Mouse (Mus musculus): ENCODE measurements at regions not wholly inside any gene's neighbourhood (a gene's known extent, or its start where the extent isn't known, plus 50 kb on each side); places are given as distances from the start of the nearest gene placed in this dataset.

DNA sequence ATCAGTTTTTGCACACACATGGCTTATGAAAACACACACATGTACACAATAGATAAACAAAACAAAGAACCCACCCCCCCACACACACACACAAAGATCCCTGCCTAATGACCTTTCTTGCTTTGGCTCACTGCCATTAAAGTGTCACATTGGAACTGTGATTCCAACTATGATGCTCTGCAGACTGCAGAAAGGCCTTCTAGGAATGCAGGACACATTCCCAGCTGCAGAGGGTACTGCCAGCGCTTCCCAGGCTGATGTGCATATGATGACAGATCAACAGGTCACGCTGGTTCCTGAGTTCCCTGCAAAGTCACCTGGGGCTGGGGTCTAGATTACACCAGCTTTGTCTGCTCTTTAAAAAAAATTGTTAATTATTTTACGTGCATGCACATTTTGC, 68.1 kb upstream of the Ppm1j start:
- no peaks in the 10 kb centered on the region for H3K79me2 ChIP-seq (ENCODE audit: control insufficient read depth, insufficient read depth)
- H3K79me3 ChIP-seq (ENCODE audit: low read depth): no peaks in the 10 kb centered on the region
- no peak overlapping the region for H3K4me3 ChIP-seq (ENCODE audit: insufficient read depth, poor library complexity, severe bottlenecking)
- H3ac ChIP-seq (ENCODE audit: control insufficient read depth, insufficient read length, low read depth): no peak overlapping the region
- no peaks in the 10 kb centered on the region for H3K36me3 ChIP-seq (ENCODE audit: control insufficient read depth, insufficient read depth)
- peaks cover 6% of the 10 kb centered on the region for H3K27me3 ChIP-seq (ENCODE audit: control insufficient read depth, insufficient read depth, insufficient read length)
- TF ChIP-seq MYOD1 (IDR thresholded peaks at IDR 0.05; ENCODE audit: control insufficient read depth, insufficient read length, low read depth): no peak
- no peak for TF ChIP-seq MYOG (IDR thresholded peaks at IDR 0.05; ENCODE audit: control insufficient read depth, extremely low read depth, insufficient read length)

DNA sequence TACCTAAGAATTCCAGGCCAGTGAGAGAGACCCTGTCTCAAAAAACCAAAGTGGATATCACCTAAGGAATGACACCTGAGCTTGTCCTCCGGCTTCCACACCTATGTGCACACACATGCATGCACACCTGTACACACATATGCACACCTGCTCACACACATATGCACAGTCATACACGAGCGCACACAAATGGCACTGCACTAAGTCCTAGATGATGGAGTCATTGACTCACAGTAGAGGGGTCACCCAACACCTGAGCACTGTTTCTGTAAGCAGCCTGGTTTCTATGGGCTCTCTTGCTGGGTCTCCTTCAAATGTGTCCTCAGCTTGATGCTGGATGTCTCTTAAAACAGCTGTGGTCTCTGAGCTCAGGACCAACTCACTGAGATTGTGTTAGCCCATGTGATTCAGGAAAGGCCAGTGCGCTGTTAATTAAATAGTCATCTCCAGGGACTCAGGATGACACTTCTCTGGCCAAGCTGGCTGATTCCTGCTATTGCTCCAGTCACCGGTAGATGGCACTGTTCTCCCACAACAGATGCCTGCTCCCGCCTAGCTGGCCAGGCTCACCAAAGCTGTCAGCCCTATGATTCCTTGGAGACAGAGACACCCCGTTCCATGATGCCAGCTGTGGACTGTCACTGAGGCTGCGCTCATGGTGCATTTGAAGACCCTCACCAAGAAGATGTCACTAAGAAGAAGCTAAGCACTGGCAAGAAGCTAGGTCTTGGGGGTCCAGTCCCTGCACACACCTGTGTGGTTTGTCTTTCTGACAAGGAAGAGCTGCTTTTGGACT, 66.8 kb upstream of the Ppm1j start:
- Histone ChIP-seq H3K36me3 (ENCODE audit: control insufficient read depth, insufficient read depth) (no peaks in the 10 kb centered on the region), H3K4me3 (ENCODE audit: insufficient read depth, poor library complexity, severe bottlenecking) (no peak overlapping the region), H3K79me2 (ENCODE audit: control insufficient read depth, insufficient read depth) (no peaks in the 10 kb centered on the region), H3K27me3 (ENCODE audit: control insufficient read depth, insufficient read depth, insufficient read length) (peaks cover 6% of the 10 kb centered on the region), H3ac (ENCODE audit: control insufficient read depth, insufficient read length, low read depth) (no peak overlapping the region), H3K79me3 (ENCODE audit: low read depth) (no peaks in the 10 kb centered on the region)
- TF ChIP-seq FOSL1 (IDR thresholded peaks at IDR 0.05; ENCODE audit: insufficient read depth, low read length, poor library complexity, severe bottlenecking) (no peak), USF1 (IDR thresholded peaks at IDR 0.05; ENCODE audit: low read depth) (no peak), CTCF (IDR thresholded peaks at IDR 0.05; ENCODE audit: control insufficient read depth, insufficient read depth, insufficient read length) (peak; percentile 69)

GRCm38 (mm10) chr3:104714679-104715326, 66.1 kb upstream of the Ppm1j start:
- H3K79me3 ChIP-seq (ENCODE audit: low read depth): no peaks in the 10 kb centered on the region
- no peak for TF ChIP-seq MAX (IDR thresholded peaks at IDR 0.05)
- peak; percentile 49 for TF ChIP-seq CTCF (IDR thresholded peaks at IDR 0.05; ENCODE audit: control insufficient read depth, insufficient read depth, insufficient read length)
- no peaks in the 10 kb centered on the region for H3K79me2 ChIP-seq (ENCODE audit: control insufficient read depth, insufficient read depth)
- H3K4me3 ChIP-seq (ENCODE audit: insufficient read depth, poor library complexity, severe bottlenecking): no peak overlapping the region
- peaks cover 6% of the 10 kb centered on the region for H3K27me3 ChIP-seq (ENCODE audit: control insufficient read depth, insufficient read depth, insufficient read length)
- no peak overlapping the region for H3ac ChIP-seq (ENCODE audit: control insufficient read depth, insufficient read length, low read depth)
- no peaks in the 10 kb centered on the region for H3K36me3 ChIP-seq (ENCODE audit: control insufficient read depth, insufficient read depth)

Data from C2C12 (cell line).